Mouse (Mus musculus) forebrain, embryonic 16.5 days (tissue): ENCODE measurements around the gene Wnt7b. TPM values are rescaled to one million over a fixed set of nuclear protein-coding genes. Genes with fewer than 3 reads are reported as not detected.

ENCODE experiments used
- ATAC-seq: fragments of 200-750 bp; cut with Nextera tagmentation; 2 replicates; pipeline ENCODE4 v1.8.0; 2017; ENCODE audit warnings: mild to moderate bottlenecking, moderate library complexity
- H3K27ac ChIP-seq: fragments of 300-500 bp; sonication (generic); 2 replicates; pipeline ENCODE4 v1.5.1; 2014; ENCODE audit warnings: low read length, control low read depth
- H3K27me3 ChIP-seq: fragments of 300-500 bp; sonication (generic); replicated peaks from 2 replicates; pipeline ENCODE4 v1.6.1; 2014; ENCODE audit warnings: low read length; ENCODE audit not compliant: control insufficient read depth, insufficient read depth
- H3K36me3 ChIP-seq: fragments of 300-500 bp; sonication (generic); 2 replicates; pipeline ENCODE4 v1.6.1; 2014; ENCODE audit not compliant: control insufficient read depth, insufficient read depth
- H3K4me1 ChIP-seq: fragments of 300-500 bp; sonication (generic); replicated peaks from 2 replicates; pipeline ENCODE4 v1.6.1; 2014; ENCODE audit warnings: low read length; ENCODE audit not compliant: control insufficient read depth, insufficient read depth
- H3K4me2 ChIP-seq: fragments of 300-500 bp; sonication (generic); 2 replicates; pipeline ENCODE4 v1.6.1; 2014; ENCODE audit warnings: mild to moderate bottlenecking, low read length, control low read depth
- H3K4me3 ChIP-seq: fragments of 300-500 bp; sonication (generic); replicated peaks from 2 replicates; pipeline ENCODE4 v1.5.1; 2014; ENCODE audit warnings: mild to moderate bottlenecking, low read length, control low read depth
- H3K9ac ChIP-seq: fragments of 300-500 bp; sonication (generic); replicated peaks from 2 replicates; pipeline ENCODE4 v1.6.1; 2014; ENCODE audit warnings: low read depth, low read length, control low read depth
- H3K9me3 ChIP-seq: fragments of 300-500 bp; sonication (generic); 2 replicates; pipeline ENCODE4 v1.6.1; 2016; ENCODE audit warnings: low read length; ENCODE audit not compliant: control insufficient read depth
- WGBS: fragments of 180-500 bp; shearing (Covaris S2); extraction: QIAGEN DNeasy Blood & Tissue Kit; methylation state at CpG from one replicate; pipeline ENCODE4 v1.1.7; 2014; 5-methylcytosine and 5-hydroxymethylcytosine counted together
- polyA plus RNA-seq: library from polyadenylated mRNA; unstranded; fragments of >200 nt; fragmentation: Nextera tagmentation; extraction: Ambion mirVana; gene quantifications from 2 replicates; pipeline ENCODE4 v1.2.1, GENCODE M21; 2015

Gene Wnt7b
- polyA plus RNA-seq, 1 experiment from 2014 or later = 110 TPM

DNA sequence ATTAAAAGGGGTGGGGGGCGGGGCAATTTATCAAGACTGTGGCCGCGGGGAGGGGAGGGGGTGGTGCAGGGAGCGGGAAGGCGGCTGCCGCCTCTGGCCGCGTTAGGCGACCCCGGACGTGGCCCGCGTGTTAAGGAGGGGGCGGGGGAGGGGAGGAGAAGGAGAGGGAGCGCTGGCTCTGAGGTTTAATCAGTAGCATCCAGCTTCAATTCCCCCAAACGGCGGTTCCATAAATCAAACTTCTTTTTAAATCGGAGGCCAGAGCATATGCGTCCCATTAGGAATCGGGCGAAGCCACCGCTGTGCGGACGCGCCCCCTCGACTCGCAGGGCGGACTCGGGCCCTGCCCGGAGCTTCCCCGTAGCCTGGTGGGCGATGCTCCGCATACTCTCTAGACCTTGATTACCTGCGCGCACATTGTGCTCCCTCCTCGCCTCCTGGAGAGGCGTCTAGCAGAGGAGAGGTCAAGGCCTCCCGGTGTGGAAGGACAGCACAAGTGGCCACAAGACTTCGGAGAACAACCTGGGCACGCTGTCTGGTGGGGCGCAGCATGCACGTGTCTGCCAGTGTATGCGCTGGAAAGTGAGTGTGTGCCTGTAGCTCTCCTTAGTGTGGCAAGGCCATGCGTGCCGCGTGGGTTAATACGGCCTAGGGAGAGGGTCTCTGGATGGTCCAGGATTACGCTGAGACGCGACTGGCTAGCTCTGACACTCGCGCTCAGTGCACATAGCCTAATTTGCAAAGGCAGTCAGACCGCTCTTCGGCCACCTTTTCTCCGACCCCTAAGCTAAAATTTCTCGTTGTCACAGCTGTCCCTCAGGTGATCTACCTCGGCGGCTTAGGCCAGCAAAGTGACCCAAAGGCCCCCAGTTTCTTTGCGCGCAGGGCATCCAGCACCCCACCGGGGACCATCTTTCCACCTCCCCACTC is 5.5 kb downstream of the Wnt7b start:
- WGBS = under 1% methylated on average over 60 of the region's 61 CpGs
- Histone ChIP-seq H3K4me2 (peak overlapping the region; percentile 96), H3K27ac (peak overlapping the region; percentile 75), H3K9ac (peak overlapping the region; percentile 62), H3K9me3 (no peaks in the 10 kb centered on the region), H3K4me1 (peaks cover 72% of the 10 kb centered on the region), H3K4me3 (peak overlapping the region; percentile 70), H3K27me3 (peaks cover 22% of the 10 kb centered on the region), H3K36me3 (no peaks in the 10 kb centered on the region)
- ATAC-seq = 0 out of 2 replicates have a peak, but pooled peaks have one; percentile 9

DNA sequence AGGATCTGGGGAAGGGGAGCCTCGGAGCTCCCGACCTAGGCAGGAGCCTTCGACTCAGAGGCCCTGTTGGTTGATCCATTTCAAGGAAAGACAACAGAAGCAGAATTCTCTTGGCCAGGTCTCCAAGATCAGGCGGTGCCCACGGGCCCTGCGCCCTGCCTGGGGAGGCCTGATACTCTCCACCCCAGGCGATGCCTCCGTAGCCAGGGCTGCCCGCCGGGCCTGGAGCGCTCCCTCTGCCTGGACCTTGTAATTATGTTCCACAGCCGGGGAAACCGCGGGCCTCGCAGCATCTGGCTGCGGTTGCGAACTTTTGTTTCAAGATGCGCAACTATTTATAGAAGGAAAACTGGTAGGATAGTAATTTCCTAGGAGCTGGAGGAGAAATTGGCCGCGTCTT is 6.2 kb downstream of the Wnt7b start:
- ATAC-seq = no peak

DNA sequence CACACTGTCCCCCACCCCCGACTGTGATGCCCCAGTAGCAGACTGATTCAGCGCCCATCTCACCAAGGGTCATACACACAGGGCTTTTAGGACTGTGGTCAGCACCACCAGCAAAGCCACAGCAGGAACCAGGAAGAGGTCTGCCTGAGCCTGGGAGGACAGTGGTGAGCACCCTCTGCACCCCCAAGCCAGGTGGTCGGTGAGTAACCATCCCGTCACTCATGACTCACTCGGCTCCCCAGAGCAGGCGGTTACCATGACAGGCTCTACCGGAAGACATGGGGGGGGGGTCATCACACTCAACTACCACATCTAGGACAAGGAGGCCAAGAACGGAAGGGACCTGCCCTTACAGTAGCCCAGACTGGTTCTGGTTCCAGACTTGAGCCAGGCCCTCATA is 7.7 kb downstream of the Wnt7b start:
- Histone ChIP-seq H3K4me1 (peaks cover 63% of the 10 kb centered on the region), H3K4me3 (no peak overlapping the region), H3K4me2 (peak overlapping the region; percentile 20), H3K27me3 (peaks cover 15% of the 10 kb centered on the region), H3K27ac (no peak overlapping the region), H3K9ac (no peak overlapping the region), H3K36me3 (no peaks in the 10 kb centered on the region), H3K9me3 (no peaks in the 10 kb centered on the region)
- whole genome bisulfite sequencing = 65% methylated on average over 8 of the region's 8 CpGs
- no peak for ATAC-seq

More for the DNA sequence above, 6.2 kb downstream of the Wnt7b start:
- Histone ChIP-seq H3K27ac (peak overlapping the region; percentile 75), H3K9ac (peak overlapping the region; percentile 62), H3K4me2 (peak overlapping the region; percentile 96), H3K36me3 (no peaks in the 10 kb centered on the region), H3K4me1 (peaks cover 65% of the 10 kb centered on the region), H3K27me3 (peaks cover 21% of the 10 kb centered on the region), H3K9me3 (no peaks in the 10 kb centered on the region), H3K4me3 (peak overlapping the region; percentile 70)
- 1% methylated on average over 20 of the region's 20 CpGs for WGBS

DNA sequence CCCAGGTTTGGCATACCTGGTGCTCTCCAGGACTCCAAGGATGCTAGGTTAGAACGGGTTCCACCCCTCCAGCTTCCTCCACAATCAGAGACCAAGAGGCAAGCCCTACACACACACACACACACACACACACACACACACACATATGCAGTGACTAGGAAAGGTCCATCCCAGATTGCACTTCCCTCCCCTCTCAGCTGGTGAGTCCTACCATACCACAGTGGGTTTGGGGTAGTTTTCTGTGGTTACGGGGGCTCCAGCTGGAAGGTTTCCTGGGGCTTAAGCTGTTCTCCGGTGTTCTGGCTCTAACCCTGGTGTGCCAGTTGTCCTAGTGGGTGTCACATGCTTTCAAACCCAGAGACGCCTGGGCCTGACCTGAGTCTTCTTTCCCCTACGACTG is 8.2 kb downstream of the Wnt7b start:
- H3K9ac ChIP-seq = no peak overlapping the region
- no peaks in the 10 kb centered on the region for H3K36me3 ChIP-seq
- 53% methylated on average over 5 of the region's 5 CpGs for WGBS
- no peak for ATAC-seq
- H3K27me3 ChIP-seq = peaks cover 14% of the 10 kb centered on the region
- H3K4me1 ChIP-seq = peaks cover 68% of the 10 kb centered on the region
- no peak overlapping the region for H3K4me3 ChIP-seq
- no peaks in the 10 kb centered on the region for H3K9me3 ChIP-seq
- H3K27ac ChIP-seq = no peak overlapping the region
- H3K4me2 ChIP-seq = peak overlapping the region; percentile 20

DNA sequence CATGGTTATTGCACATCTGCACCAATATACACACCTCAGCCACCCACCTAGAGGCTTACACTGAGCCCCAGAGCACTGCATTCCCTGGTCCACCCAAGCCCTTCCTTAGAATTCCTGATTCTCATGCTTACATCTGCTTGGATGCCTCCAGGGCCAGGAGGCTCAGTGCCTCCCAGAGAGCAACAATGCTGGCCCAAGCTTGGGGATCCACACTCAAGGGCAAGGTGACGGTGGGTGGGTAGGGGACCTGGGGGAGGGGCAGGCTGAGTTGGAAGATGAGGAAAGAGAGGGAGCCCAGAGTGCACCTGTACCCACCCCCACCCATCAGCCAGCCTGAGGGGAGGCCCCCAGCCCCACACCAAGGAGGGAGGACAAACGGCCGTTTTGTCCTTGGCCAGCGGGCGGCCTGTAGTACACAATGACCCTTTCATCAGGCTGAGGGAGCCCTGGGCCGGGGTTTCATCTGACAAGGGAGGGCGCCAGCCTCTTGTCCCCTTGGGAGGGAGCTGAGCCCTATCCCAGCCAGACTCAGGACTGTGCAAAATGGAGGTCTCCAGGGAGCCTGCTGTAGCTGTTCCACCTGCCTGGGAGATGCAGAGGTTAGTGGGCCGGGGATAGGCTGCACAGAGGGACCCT is 9.5 kb downstream of the Wnt7b start:
- Histone ChIP-seq H3K36me3 (no peaks in the 10 kb centered on the region), H3K27ac (no peak overlapping the region), H3K4me1 (peaks cover 72% of the 10 kb centered on the region), H3K9me3 (no peaks in the 10 kb centered on the region), H3K4me2 (no peak overlapping the region), H3K27me3 (peaks cover 3% of the 10 kb centered on the region; the same call in 1 of the 2 replicates), H3K9ac (no peak overlapping the region), H3K4me3 (no peak overlapping the region)
- ATAC-seq = no peak
- 12% methylated on average over 8 of the region's 8 CpGs for WGBS

DNA sequence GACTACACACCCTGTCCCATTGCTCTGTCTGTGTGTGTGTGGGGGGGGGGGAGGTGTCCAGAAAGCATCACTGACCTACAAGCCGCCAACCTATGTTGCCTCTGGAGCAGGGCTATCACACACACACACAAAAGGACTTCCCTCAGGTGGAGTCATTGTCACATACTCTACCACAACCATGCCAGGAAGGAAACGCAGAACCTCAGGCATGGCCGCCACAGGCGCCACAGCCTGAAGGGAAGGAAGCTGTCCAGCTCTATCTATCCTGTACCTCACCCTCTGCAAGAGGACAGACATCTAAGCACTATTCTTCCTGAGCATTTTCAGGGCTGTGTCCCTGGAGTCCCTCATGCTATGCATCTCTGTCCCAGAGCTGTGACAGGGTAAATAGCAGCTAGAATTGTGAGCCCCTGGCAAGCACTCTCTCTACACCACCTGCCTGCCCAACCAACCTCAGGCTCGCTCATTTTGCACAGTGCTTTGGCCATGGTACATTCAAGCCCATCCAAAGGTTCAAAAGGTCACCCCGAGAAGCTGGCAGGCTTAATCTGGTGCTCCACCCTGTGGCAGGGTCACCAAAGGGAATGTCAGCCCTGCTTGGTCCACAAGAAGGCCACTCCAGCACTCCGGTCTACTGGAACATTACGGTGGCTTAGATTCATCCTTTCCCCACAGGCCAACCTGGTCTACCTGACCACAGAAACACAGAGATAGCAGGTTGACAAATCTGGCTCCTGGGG is 12.1 kb downstream of the Wnt7b start:
- H3K9me3 ChIP-seq = no peaks in the 10 kb centered on the region
- H3K9ac ChIP-seq = peak overlapping the region; percentile 23; the same call in 1 of the 2 replicates
- 67% methylated on average over 8 of the region's 8 CpGs for WGBS
- no peaks in the 10 kb centered on the region for H3K36me3 ChIP-seq
- H3K4me3 ChIP-seq = no peak overlapping the region
- no peaks in the 10 kb centered on the region for H3K27me3 ChIP-seq
- ATAC-seq = no peak
- peak overlapping the region; percentile 64 for H3K27ac ChIP-seq
- peaks cover 59% of the 10 kb centered on the region for H3K4me1 ChIP-seq
- H3K4me2 ChIP-seq = no peak overlapping the region

DNA sequence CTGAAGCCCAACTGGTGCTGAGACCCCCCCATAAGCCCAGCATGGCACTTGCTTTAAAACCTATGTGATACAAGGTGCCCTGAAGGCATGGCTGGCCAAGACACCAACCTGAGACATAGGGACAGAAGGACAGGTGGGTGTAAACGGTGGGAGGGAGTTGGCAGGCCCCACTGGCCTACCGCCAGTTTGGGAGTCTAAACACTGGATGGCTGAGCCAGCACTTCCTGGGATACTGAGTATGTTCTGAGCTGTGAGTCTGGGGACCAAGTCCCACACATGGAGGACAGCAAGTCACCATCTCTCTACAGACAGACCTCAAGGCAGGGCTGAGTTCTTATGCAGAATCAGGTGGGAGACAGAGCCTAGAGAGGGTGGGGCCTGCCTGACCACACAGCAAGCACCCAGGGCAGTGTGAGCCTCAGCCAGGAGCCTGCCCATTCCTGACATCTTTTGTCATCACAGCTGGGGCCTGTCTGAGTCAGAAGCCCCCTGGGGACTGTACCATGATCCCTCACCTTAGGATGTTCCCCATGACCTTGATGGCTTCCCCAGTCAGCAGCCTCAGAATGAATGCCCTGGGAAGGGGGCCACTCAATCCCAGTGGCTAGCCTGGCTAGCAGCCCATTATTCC is 13.0 kb downstream of the Wnt7b start:
- Histone ChIP-seq H3K4me2 (no peak overlapping the region), H3K27me3 (no peaks in the 10 kb centered on the region), H3K9me3 (no peaks in the 10 kb centered on the region), H3K27ac (peak overlapping the region; percentile 64), H3K4me1 (peaks cover 59% of the 10 kb centered on the region), H3K36me3 (no peaks in the 10 kb centered on the region), H3K4me3 (no peak overlapping the region), H3K9ac (no peak overlapping the region)
- 35% methylated on average over 2 of the region's 2 CpGs for WGBS
- peak; percentile 55 for ATAC-seq

DNA sequence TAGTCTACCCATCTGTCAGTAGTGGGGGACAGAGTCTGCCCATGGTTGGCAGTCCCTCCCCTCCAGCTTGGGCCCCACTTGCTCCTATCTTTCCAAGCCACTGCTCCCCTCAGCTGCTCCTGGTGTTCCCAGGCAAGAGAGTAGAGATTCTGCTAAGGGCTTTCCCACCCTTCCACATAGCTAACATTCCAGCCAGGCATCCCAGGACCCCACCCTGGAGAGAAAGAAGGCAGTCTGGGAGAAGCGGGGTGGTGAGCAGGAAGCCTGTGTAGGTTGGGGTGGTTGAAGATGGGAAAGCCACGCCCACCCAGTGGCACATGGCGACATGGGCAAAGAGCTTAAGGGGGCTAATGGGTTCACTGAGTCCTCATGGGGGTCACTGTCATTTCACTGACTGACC is 13.9 kb downstream of the Wnt7b start:
- Histone ChIP-seq H3K4me2 (no peak overlapping the region), H3K9ac (no peak overlapping the region), H3K36me3 (no peaks in the 10 kb centered on the region), H3K4me3 (no peak overlapping the region), H3K27me3 (no peaks in the 10 kb centered on the region), H3K27ac (no peak overlapping the region), H3K9me3 (no peaks in the 10 kb centered on the region), H3K4me1 (peaks cover 63% of the 10 kb centered on the region)
- ATAC-seq = no peak
- 92% methylated on average over 3 of the region's 3 CpGs for WGBS
